Mouse (Mus musculus): Measurements from ENCODE around the gene Bok. TPM values are rescaled to one million over a fixed set of nuclear protein-coding genes. Genes with fewer than 3 reads are reported as not detected.

Bok gene
- polyA plus RNA-seq, 1 experiment = not detected

GRCm38 (mm10) chr1:93705389-93705788 is 19.9 kb downstream of the Bok start:
- no peak for TF ChIP-seq GATA1 (IDR thresholded peaks at IDR 0.05; ENCODE audit: low read length)

GRCm38 (mm10) chr1:93716166-93716565 is 30.7 kb downstream of the Bok start:
- TF ChIP-seq GATA1 (IDR thresholded peaks at IDR 0.05; ENCODE audit: low read length) = no peak

GRCm38 (mm10) chr1:93721557-93721956 is 36.1 kb downstream of the Bok start:
- no peak for TF ChIP-seq GATA1 (IDR thresholded peaks at IDR 0.05; ENCODE audit: low read length)

GRCm38 (mm10) chr1:93724623-93725022 is 39.2 kb downstream of the Bok start:
- no peak for TF ChIP-seq GATA1 (IDR thresholded peaks at IDR 0.05; ENCODE audit: low read length)

GRCm38 (mm10) chr1:93725665-93726064 is 40.2 kb downstream of the Bok start:
- no peak for TF ChIP-seq GATA1 (IDR thresholded peaks at IDR 0.05; ENCODE audit: low read length)

GRCm38 (mm10) chr1:93726116-93726515 is 40.7 kb downstream of the Bok start:
- no peak for TF ChIP-seq GATA1 (IDR thresholded peaks at IDR 0.05; ENCODE audit: low read length)

- no peak for TF ChIP-seq GATA1 (IDR thresholded peaks at IDR 0.05; ENCODE audit: low read length)
These were observed 41.5 kb downstream of the Bok start for GRCm38 (mm10) chr1:93726974-93727373.

- no peak for TF ChIP-seq GATA1 (IDR thresholded peaks at IDR 0.05; ENCODE audit: low read length)
These were observed 45.6 kb downstream of the Bok start for GRCm38 (mm10) chr1:93731103-93731502.

GRCm38 (mm10) chr1:93731880-93732281 is 46.4 kb downstream of the Bok start:
- TF ChIP-seq GATA1 (IDR thresholded peaks at IDR 0.05; ENCODE audit: low read length) = no peak

- TF ChIP-seq GATA1 (IDR thresholded peaks at IDR 0.05; ENCODE audit: low read length) = no peak
These were observed 50.4 kb downstream of the Bok start for GRCm38 (mm10) chr1:93735859-93736258.

- TF ChIP-seq GATA1 (IDR thresholded peaks at IDR 0.05; ENCODE audit: low read length) = no peak
These were observed 52.3 kb downstream of the Bok start for GRCm38 (mm10) chr1:93737711-93738110.

- TF ChIP-seq GATA1 (IDR thresholded peaks at IDR 0.05; ENCODE audit: low read length) = no peak
These were observed 55.2 kb downstream of the Bok start for GRCm38 (mm10) chr1:93740671-93741070.

GRCm38 (mm10) chr1:93741987-93742386 is 56.5 kb downstream of the Bok start:
- TF ChIP-seq GATA1 (IDR thresholded peaks at IDR 0.05; ENCODE audit: low read length) = peak; percentile 13

GRCm38 (mm10) chr1:93742910-93743309 is 57.5 kb downstream of the Bok start:
- TF ChIP-seq GATA1 (IDR thresholded peaks at IDR 0.05; ENCODE audit: low read length) = no peak

Other genes starting within 250 kb of the Bok start
- gene Hdlbp, start 206.8 kb upstream of the Bok start, polyA plus RNA-seq (2012) = 56.3 and 58.6 TPM in 2 replicates
- 2.2 and 2.5 TPM in 2 replicates for gene Farp2, start 173.6 kb upstream of the Bok start, polyA plus RNA-seq (2012)
- 15.5 and 21.5 TPM in 2 replicates for gene Stk25, start 27.0 kb upstream of the Bok start, polyA plus RNA-seq (2012)
- 13.4 and 14.7 TPM in 2 replicates for gene Atg4b, start 65.8 kb downstream of the Bok start, polyA plus RNA-seq (2012)
- 75.6 and 93.4 TPM in 2 replicates for gene Thap4, start 69.2 kb downstream of the Bok start, polyA plus RNA-seq (2012)
- 147 and 241 TPM in 2 replicates for gene Dtymk, start 116.3 kb downstream of the Bok start, polyA plus RNA-seq (2012)
- 1.3 and 5.4 TPM in 2 replicates for gene Ing5, start 118.3 kb downstream of the Bok start, polyA plus RNA-seq (2012)
- gene D2hgdh, start 139.2 kb downstream of the Bok start, polyA plus RNA-seq (2012) = 3.1 and 4.8 TPM in 2 replicates
- gene Gal3st2, start 175.6 kb downstream of the Bok start, polyA plus RNA-seq (2012) = 0.03 TPM in 1 of 2 replicates, not detected in the other
- 0.08 and 0.09 TPM in 2 replicates for gene Gal3st2b, start 232.7 kb downstream of the Bok start, polyA plus RNA-seq (2012)

All from G1E-ER4 (cell line).